Mouse (Mus musculus) lung, adult 2 months (tissue): ENCODE measurements at regions not wholly inside any gene's neighbourhood (a gene's known extent, or its start where the extent isn't known, plus 50 kb on each side); places are given as distances from the start of the nearest gene placed in this dataset.

Experiments
- CTCF ChIP-seq: fragments of 200-500 bp; IDR thresholded peaks from 2 replicates; pipeline ENCODE4 v1.5.1; 2011; ENCODE audit warnings: mild to moderate bottlenecking, low read length, control low read depth; ENCODE audit not compliant: insufficient read depth
- POLR2A ChIP-seq: fragments of 200-500 bp; IDR thresholded peaks from 2 replicates; pipeline ENCODE4 v1.6.1; 2011; ENCODE audit warnings: low read depth, mild to moderate bottlenecking, control low read depth, low read length, borderline replicate concordance; ENCODE audit errors: extremely low read depth

DNA sequence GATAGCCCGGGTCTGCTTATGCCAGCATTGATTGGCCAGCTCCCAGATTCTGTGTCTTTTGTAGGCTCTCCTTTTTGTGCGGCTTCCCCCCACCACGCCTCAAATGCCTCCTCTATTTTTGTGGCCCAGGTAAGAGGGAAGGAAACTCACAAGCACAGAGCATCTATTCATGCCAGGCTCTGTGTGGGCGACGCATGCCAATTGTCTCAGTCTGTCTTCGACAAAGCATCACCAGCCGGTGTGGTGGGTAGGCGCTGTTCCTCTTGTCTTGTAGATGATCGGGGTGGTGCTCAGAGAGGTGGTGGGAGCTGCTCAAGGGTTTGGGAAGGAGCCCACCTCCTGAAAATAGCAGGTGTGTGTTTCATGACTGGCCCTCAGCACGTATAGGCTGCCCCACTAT, 175.5 kb downstream of the Tmem132e start:
- no peak for TF ChIP-seq CTCF
- no peak for TF ChIP-seq POLR2A
